In the genomic region with DNA sequence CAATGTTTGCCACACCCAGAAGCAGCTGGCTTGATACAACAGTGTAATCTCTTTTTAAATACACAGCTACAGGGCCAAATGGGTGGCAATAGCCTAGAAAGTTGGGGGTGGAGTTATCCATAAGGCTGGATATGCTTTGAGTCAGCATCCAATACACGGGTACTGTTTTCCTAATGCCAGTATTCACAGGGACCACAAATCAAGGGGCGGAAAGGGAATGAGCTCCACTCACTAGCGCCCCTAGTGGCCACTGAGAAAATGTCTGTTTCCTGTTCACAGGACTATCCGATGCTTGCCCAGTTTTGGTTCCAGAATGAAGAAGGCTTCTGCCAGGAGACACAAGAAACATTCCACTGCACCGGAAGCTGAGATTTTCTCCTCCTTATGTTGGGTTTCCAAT, we compare ENCODE assay signal across 7 mouse cellular contexts. TPM values are rescaled to one million over a fixed set of nuclear protein-coding genes. Genes with fewer than 3 reads are reported as not detected.
DNase-seq lines count a peak whose midpoint lies in the region; ATAC-seq and TF ChIP-seq lines count a peak whose summit lies in the region.

No protein-coding gene starts in this region.

- TF ChIP-seq POLR2A in spleen, adult 2 months (IDR thresholded peaks at IDR 0.05; ENCODE audit: low read depth, low read length), result no peak

- no peaks in the 10 kb centered on the region for H3K4me1 ChIP-seq in lung, postnatal 0 days (ENCODE audit: insufficient read depth, low read depth, low read length)
- no peaks in the 10 kb centered on the region for H3K4me1 ChIP-seq in spleen, adult 2 months (ENCODE audit: control insufficient read depth, insufficient read depth, insufficient read length)

- no peak overlapping the region for H3K9ac ChIP-seq in lung, postnatal 0 days (replicated peaks; ENCODE audit: low read depth)

- ATAC-seq in activated CD4-positive, CD25-positive, alpha-beta regulatory T cell, adult 4 months, result peak; percentile 52
- peak; percentile 59 for ATAC-seq in lung, postnatal 0 days

- H3K27ac ChIP-seq in lung, postnatal 0 days (ENCODE audit: low read length), result no peak overlapping the region
- H3K27ac ChIP-seq in spleen, adult 2 months (ENCODE audit: insufficient read depth, low read length), result no peak overlapping the region

- TF ChIP-seq EP300 in lung, postnatal 0 days (IDR thresholded peaks at IDR 0.05), result no peak

- H3K9me3 ChIP-seq in lung, postnatal 0 days (ENCODE audit: low read length), result no peaks in the 10 kb centered on the region

- intact Hi-C loops in heart, postnatal 25 days (cut with DNase I), result no loop called here

- WGBS in lung, postnatal 0 days, result 27% methylated on average over 5 of the region's 5 CpGs
- WGBS in spleen, adult 2 months, result 36% methylated on average over 5 of the region's 5 CpGs

- H3K4me3 ChIP-seq in lung, postnatal 0 days (ENCODE audit: low read depth, low read length), result no peak overlapping the region
- H3K4me3 ChIP-seq in spleen, adult 2 months (ENCODE audit: extremely low read depth, insufficient read depth, insufficient read length), result no peak overlapping the region

- no peak overlapping the region for H3K4me2 ChIP-seq in lung, postnatal 0 days (replicated peaks; ENCODE audit: low read depth, low read length)

- TF ChIP-seq CTCF in lung, postnatal 0 days (IDR thresholded peaks at IDR 0.05), result peak; percentile 92
- TF ChIP-seq CTCF in spleen, adult 2 months (IDR thresholded peaks at IDR 0.05; ENCODE audit: extremely low read depth, insufficient read depth, insufficient read length, insufficient replicate concordance), result peak; percentile 62; the same call in 1 of the 2 replicates

- H3K36me3 ChIP-seq in lung, postnatal 0 days (ENCODE audit: insufficient read depth, low read length), result no peaks in the 10 kb centered on the region
- no peaks in the 10 kb centered on the region for H3K36me3 ChIP-seq in spleen, adult 2 months (ENCODE audit: control insufficient read depth, insufficient read depth, low read length)

- H3K27me3 ChIP-seq in lung, postnatal 0 days (replicated peaks; ENCODE audit: insufficient read depth, low read length), result no peaks in the 10 kb centered on the region
- no peaks in the 10 kb centered on the region for H3K27me3 ChIP-seq in spleen, adult 2 months (ENCODE audit: control insufficient read depth, insufficient read depth, low read length)

- peak; percentile 59 for DNase-seq in ovary, postnatal 36 days (ENCODE audit: low spot score)
- DNase-seq in ovary, postnatal 14 days (ENCODE audit: low spot score), result no peak
- DNase-seq in cerebellum, postnatal 36 days, result peak; percentile 71 to 77
- DNase-seq in heart, postnatal 25 days (ENCODE audit: low spot score), result peak; percentile 21
- DNase-seq in lung, postnatal 0 days (ENCODE audit: low spot score), result peak; percentile 71
- peak in 1 of 2 experiments; percentile 39 for DNase-seq in spleen, adult 2 months (ENCODE audit: low read depth in 1 of 2, low spot score in 2 of 2)

RNA-seq across cellular contexts. Expression of gene Fbxl14, which starts 7.3 kb away (rescaled TPM):
- 10 to 100 TPM; 13.2 to 15.8 TPM for polyA plus RNA-seq in activated CD4-positive, CD25-positive, alpha-beta regulatory T cell, adult 4 months (2017; shearing (Covaris generic))
- total RNA-seq in heart, postnatal 25 days (2021), result 10 to 100 TPM; 15.4 to 15.6 TPM
- 3.9 and 4.5 TPM in 2 replicates for polyA plus RNA-seq in lung, postnatal 0 days (2015; fragmentation: Nextera tagmentation; extraction: Ambion mirVana)
- 83.8 and 131 TPM in 2 replicates for polyA plus RNA-seq in spleen, adult 2 months (2012; rRNA removed)

RNA-seq across cellular contexts. Expression of gene Adipor2, which starts 54.6 kb away (rescaled TPM):
- 10 to 100 TPM; 10.1 to 11.5 TPM for polyA plus RNA-seq in activated CD4-positive, CD25-positive, alpha-beta regulatory T cell, adult 4 months (2017; shearing (Covaris generic))
- total RNA-seq in heart, postnatal 25 days (2021), result 10 to 100 TPM; 56.1 to 58.0 TPM
- 60.7 and 66.4 TPM in 2 replicates for polyA plus RNA-seq in lung, postnatal 0 days (2015; fragmentation: Nextera tagmentation; extraction: Ambion mirVana)
- 21.0 and 21.4 TPM in 2 replicates for polyA plus RNA-seq in spleen, adult 2 months (2012; rRNA removed)
